Mouse (Mus musculus) adrenal gland, postnatal 10 days (tissue): ENCODE results near the gene H2al2b. TPM values are rescaled to one million over a fixed set of nuclear protein-coding genes. Genes with fewer than 3 reads are reported as not detected.
"Not testable (repeated sequence)": the region's sequence is repeated elsewhere in the genome, so short reads cannot be mapped to it uniquely, and the experiment has no call there.

ENCODE experiments used
- DNase-seq: peaks from one replicate; pipeline ENCODE4 v3.0.0; 2021; ENCODE audit warnings: mixed read lengths
- long read RNA-seq, 2 experiments: library from polyadenylated mRNA; stranded (forward); transcript quantifications; one replicate each; pipeline ENCODE4 v2.0.0; 2021
- total RNA-seq, 2 experiments: library from RNA; stranded (reverse); gene quantifications; 2 replicates each; pipeline ENCODE4 v1.2.3; 2021

Gene H2al2b
- not detected for total RNA-seq
- long read RNA-seq, experiment 1, result 0 reads
- long read RNA-seq, experiment 2, result 0 reads

GRCm38 (mm10) chrY:2720574-2720973 lies at the start of gene H2al2b:
Gene H2al2b, minus strand, starts transcription at chrY:2720674.
- DNase-seq, result not testable (repeated sequence)

Other genes with a start within 250 kb of the H2al2b start
- gene H2al2c, start 121.6 kb downstream of the H2al2b start, total RNA-seq, result not detected
- gene Sry, start 57.0 kb downstream of the H2al2b start, total RNA-seq, result not detected
- not detected for gene Gm4064, start 75.5 kb upstream of the H2al2b start, total RNA-seq
- gene Rbmy, start 110.0 kb upstream of the H2al2b start, total RNA-seq, result not detected
- not detected for gene Gm10256, start 110.0 kb upstream of the H2al2b start, total RNA-seq
- not detected for gene Gm10352, start 180.3 kb upstream of the H2al2b start, total RNA-seq
- not detected for gene Gm29289, start 211.9 kb upstream of the H2al2b start, total RNA-seq